Mouse (Mus musculus) heart, adult 2 months (tissue): ENCODE data around the gene Gm28539. TPM values are rescaled to one million over a fixed set of nuclear protein-coding genes. Genes with fewer than 3 reads are reported as not detected.

Experiments used
- DNase-seq, 2 experiments: peaks; one replicate each; pipeline ENCODE4 v3.0.0; 2021
- H3K27ac ChIP-seq: fragments of 200-600 bp; 2 replicates; pipeline ENCODE4 v1.8.1; 2022
- H3K27me3 ChIP-seq: fragments of 200-500 bp; 2 replicates; pipeline ENCODE4 v1.6.1; 2012; ENCODE audit warnings: mild to moderate bottlenecking, low read length, inconsistent platforms, mixed read lengths; ENCODE audit not compliant: control insufficient read depth, insufficient read depth
- H3K36me3 ChIP-seq: fragments of 200-500 bp; 2 replicates; pipeline ENCODE4 v1.6.1; 2012; ENCODE audit warnings: low read length, inconsistent platforms; ENCODE audit not compliant: control insufficient read depth, insufficient read depth
- H3K4me1 ChIP-seq: fragments of 200-500 bp; 2 replicates; pipeline ENCODE4 v1.6.1; 2011; ENCODE audit warnings: low read length; ENCODE audit not compliant: control insufficient read depth, insufficient read depth
- H3K4me3 ChIP-seq: fragments of 200-600 bp; 2 replicates; pipeline ENCODE4 v1.8.1; 2022
- H3K79me2 ChIP-seq: fragments of 200-500 bp; replicated peaks from 2 replicates; pipeline ENCODE4 v1.6.1; 2012; ENCODE audit warnings: mild to moderate bottlenecking, inconsistent platforms, low read length, moderate library complexity, mixed read lengths; ENCODE audit not compliant: control insufficient read depth, insufficient read depth
- H3K9ac ChIP-seq: fragments of 200-500 bp; 2 replicates; pipeline ENCODE4 v1.6.1; 2012; ENCODE audit warnings: low read depth, mild to moderate bottlenecking, control low read depth, inconsistent platforms, low read length, mixed read lengths
- CTCF ChIP-seq: fragments of 200-600 bp; IDR thresholded peaks from 2 replicates; pipeline ENCODE4 v1.8.1; 2022; ENCODE audit warnings: antibody characterized with exemption, mild to moderate bottlenecking, moderate library complexity
- EP300 ChIP-seq: fragments of 200-500 bp; IDR thresholded peaks from 2 replicates; pipeline ENCODE4 v1.6.1; 2011; ENCODE audit warnings: low read depth, low read length, control low read depth; ENCODE audit not compliant: insufficient read depth
- POLR2A ChIP-seq: fragments of 200-500 bp; IDR thresholded peaks from 2 replicates; pipeline ENCODE4 v1.6.1; 2011; ENCODE audit warnings: mild to moderate bottlenecking, low read depth, low read length, control low read depth; ENCODE audit not compliant: insufficient read depth
- WGBS: fragments of 180-500 bp; shearing (Covaris S2); methylation state at CpG from one replicate; pipeline ENCODE4 v1.1.7; 2018; 5-methylcytosine and 5-hydroxymethylcytosine counted together
- intact Hi-C: fragments of 180-260 bp; cut with DNase I; formaldehyde crosslinking; loops from one replicate; pipeline ENCODE4 v1.15.1; 2025
- polyA plus RNA-seq: library from polyadenylated mRNA; depleted of rRNA; stranded (reverse); fragments of >200 nt; gene quantifications from 2 replicates; pipeline ENCODE4 v1.2.3, GENCODE M21; 2012
- total RNA-seq, 2 experiments: library from RNA; stranded (reverse); gene quantifications; 2 replicates each; pipeline ENCODE4 v1.2.3; 2021

Gene Gm28539
- total and polyA plus RNA-seq, 3 experiments: 1.3 TPM; not detected in 2

DNA sequence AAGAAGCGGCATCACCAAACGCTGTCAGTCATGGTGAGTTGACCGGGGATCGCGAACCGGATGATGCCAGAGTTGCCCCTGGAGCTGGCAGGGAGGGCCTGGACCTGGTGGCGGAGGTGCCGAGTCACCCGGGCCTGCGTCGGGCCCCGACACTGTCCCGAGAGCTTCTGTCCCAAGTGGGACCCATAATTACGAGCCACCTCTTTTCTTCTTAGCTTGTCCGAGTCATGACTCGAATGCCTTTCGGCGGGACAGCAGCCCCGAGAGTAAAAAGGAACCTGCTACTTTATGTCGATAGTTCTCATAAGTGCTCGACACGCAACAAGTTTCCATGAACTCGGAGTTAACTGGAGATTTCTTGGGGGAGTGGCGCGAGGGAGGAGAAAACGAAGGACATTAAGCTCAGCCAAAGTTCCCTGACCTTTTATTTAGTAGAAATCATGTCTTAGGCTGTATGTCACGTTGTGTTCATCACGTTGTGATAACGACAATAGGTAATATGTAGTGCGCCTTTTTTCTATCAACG lies 23.9 kb upstream of the Gm28539 start:
- H3K36me3 ChIP-seq: no peaks in the 10 kb centered on the region
- peak overlapping the region; percentile 84 for H3K4me3 ChIP-seq
- intact Hi-C loops: loop anchor here (5.0 to 10.0 kb wide), 3 partner anchors 185 to 568 kb away; partner anchors contain the start of genes Gm49601, Gnb1l, Ranbp1 and Rtl10
- DNase-seq: no peak
- peaks cover 2% of the 10 kb centered on the region; the same call in 1 of the 2 replicates for H3K79me2 ChIP-seq
- H3K27ac ChIP-seq: peak overlapping the region; percentile 94
- no peaks in the 10 kb centered on the region for H3K4me1 ChIP-seq
- no peak for TF ChIP-seq EP300
- no peak; the same call in 1 of the 2 replicates for TF ChIP-seq POLR2A
- 0 out of 2 replicates have a peak, but pooled peaks have one; percentile 2 for TF ChIP-seq CTCF
- H3K9ac ChIP-seq: peak overlapping the region; percentile 87
- H3K27me3 ChIP-seq: no peaks in the 10 kb centered on the region
- WGBS: under 1% methylated on average over 31 of the region's 31 CpGs

DNA sequence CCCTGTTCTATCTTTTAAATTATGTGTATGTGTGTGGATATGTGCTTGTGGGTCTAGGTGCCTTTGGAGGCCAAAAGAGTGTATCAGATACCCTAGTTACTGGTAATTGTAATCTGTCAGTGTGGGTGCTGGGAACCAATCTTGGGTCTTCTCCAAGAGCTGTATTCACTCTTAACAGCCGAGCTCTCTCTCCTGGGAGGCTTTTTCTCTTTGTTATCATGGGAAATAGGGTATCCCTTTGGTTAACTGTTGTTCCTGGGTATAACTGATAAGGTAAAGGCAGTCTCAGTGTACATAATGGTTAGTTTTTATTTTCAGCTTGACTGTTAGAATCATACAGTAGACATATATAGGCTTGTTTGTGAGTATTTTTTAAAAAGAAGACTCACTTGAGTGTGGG lies 14.0 kb upstream of the Gm28539 start:
- TF ChIP-seq POLR2A (no peak), CTCF (no peak)
- DNase-seq: no peak
- H3K4me1 ChIP-seq: no peaks in the 10 kb centered on the region
- no peak overlapping the region for H3K4me3 ChIP-seq
- H3K36me3 ChIP-seq: peaks cover 4% of the 10 kb centered on the region
- H3K27ac ChIP-seq: no peak overlapping the region
- H3K27me3 ChIP-seq: no peaks in the 10 kb centered on the region
- intact Hi-C loops: no loop called here
- WGBS: 39% methylated on average over 1 of the region's 1 CpGs
- no peaks in the 10 kb centered on the region for H3K79me2 ChIP-seq
- no peak overlapping the region for H3K9ac ChIP-seq

GRCm38 (mm10) chr16:18822925-18823324 lies 13.5 kb upstream of the Gm28539 start:
- Histone ChIP-seq H3K79me2 (no peaks in the 10 kb centered on the region), H3K9ac (no peak overlapping the region), H3K4me3 (no peak overlapping the region), H3K36me3 (peaks cover 4% of the 10 kb centered on the region), H3K27ac (no peak overlapping the region), H3K27me3 (no peaks in the 10 kb centered on the region), H3K4me1 (no peaks in the 10 kb centered on the region)
- DNase-seq: no peak
- 77% methylated on average over 4 of the region's 4 CpGs for WGBS
- intact Hi-C loops: no loop called here
- TF ChIP-seq POLR2A: no peak
- TF ChIP-seq CTCF: no peak
- TF ChIP-seq EP300: no peak

GRCm38 (mm10) chr16:18828630-18829029 lies 7.8 kb upstream of the Gm28539 start:
- intact Hi-C loops: no loop called here
- Histone ChIP-seq H3K36me3 (peaks cover 8% of the 10 kb centered on the region), H3K4me3 (no peak overlapping the region), H3K4me1 (no peaks in the 10 kb centered on the region), H3K27ac (no peak overlapping the region), H3K79me2 (no peaks in the 10 kb centered on the region), H3K27me3 (no peaks in the 10 kb centered on the region), H3K9ac (no peak overlapping the region)
- no peak for TF ChIP-seq CTCF
- TF ChIP-seq EP300: no peak
- TF ChIP-seq POLR2A: no peak
- no peak for DNase-seq
- 95% methylated on average over 3 of the region's 3 CpGs for WGBS

DNA sequence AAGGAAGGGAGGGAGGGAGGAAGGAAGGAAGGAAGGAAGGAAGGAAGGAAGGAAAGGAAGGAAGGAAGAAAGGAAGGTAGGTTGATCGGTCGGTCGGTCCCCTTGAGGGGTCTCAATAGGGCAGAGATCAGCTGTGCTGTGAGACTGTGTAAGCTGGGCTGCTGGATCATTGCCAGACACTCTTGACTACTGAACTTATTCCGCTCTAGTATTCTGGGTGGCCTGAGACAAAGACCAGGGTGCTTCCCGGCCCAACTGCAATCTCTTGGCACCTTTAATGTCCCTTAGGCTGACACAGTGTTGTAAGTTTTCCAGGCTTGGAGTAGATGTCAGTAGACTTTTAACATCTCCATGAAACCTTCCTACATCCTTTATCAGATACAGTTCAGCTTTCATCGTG lies 7.3 kb upstream of the Gm28539 start:
- Histone ChIP-seq H3K9ac (no peak overlapping the region), H3K36me3 (peaks cover 8% of the 10 kb centered on the region), H3K4me3 (no peak overlapping the region), H3K79me2 (no peaks in the 10 kb centered on the region), H3K27me3 (no peaks in the 10 kb centered on the region), H3K4me1 (no peaks in the 10 kb centered on the region), H3K27ac (no peak overlapping the region)
- intact Hi-C loops: no loop called here
- TF ChIP-seq POLR2A: no peak
- TF ChIP-seq CTCF: no peak
- 62% methylated on average over 6 of the region's 6 CpGs for WGBS
- no peak for DNase-seq

DNA sequence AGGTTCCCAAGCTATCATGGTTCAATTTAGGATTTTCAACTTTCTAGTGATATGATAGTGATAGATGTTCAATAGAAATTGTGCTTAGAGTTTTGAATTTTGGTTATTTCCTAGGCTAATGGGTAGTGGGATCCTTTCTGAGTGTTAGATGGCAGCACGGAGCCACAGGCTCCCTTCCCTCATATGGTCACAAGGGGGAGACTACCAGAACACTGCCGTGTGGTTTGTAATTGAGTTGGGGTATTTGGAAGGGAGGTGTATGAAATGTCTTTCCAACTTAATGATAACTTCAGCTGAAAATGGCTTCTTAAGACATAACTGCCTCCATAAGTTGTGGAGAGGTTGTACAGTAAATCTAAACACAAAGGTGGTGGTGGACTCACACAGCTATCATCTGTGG lies 2.9 kb upstream of the Gm28539 start:
- intact Hi-C loops: no loop called here
- Histone ChIP-seq H3K27ac (no peak overlapping the region), H3K79me2 (no peaks in the 10 kb centered on the region), H3K4me3 (no peak overlapping the region), H3K4me1 (peaks cover 3% of the 10 kb centered on the region), H3K27me3 (no peaks in the 10 kb centered on the region), H3K36me3 (peaks cover 4% of the 10 kb centered on the region; the same call in 1 of the 2 replicates), H3K9ac (no peak overlapping the region)
- no peak for TF ChIP-seq POLR2A
- TF ChIP-seq CTCF: 0 out of 2 replicates have a peak, but pooled peaks have one; percentile 20
- no peak for TF ChIP-seq EP300
- WGBS: 63% methylated on average over 2 of the region's 2 CpGs
- DNase-seq: no peak
